Mouse (Mus musculus): ENCODE results near the gene Syt17.
A peak's percentile ranks its signal among the peaks of the same experiment; 100 is the strongest.

Syt17 gene

DNA sequence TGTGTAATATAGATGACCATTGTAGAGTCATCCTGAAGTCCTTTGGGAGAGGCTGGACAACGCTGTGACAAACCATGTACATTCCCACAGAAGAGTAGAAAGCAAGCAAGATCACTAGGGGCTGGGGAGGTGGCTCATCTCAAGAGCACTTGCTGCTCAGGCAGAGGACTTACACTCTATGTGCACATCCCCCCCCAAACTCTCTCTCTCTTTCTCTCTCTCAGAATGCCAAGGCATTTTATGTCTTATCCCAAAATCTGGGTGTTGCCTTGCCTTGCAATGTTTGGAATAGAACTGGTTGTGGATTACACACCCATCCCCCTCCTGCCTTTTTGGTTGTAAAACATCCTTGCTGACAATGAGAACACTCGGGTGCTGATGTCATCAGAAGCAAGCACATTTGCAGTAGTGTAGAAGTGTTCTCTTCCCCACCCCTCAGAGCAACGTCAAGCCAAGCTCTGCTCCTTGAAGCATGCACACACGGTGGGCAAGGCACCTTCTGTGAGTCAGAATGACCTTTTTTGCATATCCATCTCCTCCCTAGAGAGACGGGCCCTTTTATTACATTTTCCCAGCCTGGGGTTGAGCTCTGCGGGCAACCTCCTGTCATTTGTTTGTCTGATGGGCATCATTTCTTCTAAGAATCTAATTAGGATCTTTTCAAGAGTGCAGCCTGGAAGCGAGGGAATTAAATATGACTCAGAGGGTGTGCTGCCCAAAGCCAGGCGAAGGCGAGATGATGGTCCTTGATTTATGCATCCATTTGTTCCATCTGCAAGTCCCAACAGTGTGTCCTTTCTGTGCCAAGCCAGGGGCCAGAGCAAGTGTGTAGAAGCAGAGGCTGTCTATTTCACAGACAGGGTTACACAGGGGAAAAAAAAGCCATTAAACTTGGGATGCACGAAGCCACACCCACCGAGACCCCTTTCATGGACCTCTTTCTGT, 15.1 kb upstream of the Syt17 start:
- DNase-seq, result peak; percentile 90

DNA sequence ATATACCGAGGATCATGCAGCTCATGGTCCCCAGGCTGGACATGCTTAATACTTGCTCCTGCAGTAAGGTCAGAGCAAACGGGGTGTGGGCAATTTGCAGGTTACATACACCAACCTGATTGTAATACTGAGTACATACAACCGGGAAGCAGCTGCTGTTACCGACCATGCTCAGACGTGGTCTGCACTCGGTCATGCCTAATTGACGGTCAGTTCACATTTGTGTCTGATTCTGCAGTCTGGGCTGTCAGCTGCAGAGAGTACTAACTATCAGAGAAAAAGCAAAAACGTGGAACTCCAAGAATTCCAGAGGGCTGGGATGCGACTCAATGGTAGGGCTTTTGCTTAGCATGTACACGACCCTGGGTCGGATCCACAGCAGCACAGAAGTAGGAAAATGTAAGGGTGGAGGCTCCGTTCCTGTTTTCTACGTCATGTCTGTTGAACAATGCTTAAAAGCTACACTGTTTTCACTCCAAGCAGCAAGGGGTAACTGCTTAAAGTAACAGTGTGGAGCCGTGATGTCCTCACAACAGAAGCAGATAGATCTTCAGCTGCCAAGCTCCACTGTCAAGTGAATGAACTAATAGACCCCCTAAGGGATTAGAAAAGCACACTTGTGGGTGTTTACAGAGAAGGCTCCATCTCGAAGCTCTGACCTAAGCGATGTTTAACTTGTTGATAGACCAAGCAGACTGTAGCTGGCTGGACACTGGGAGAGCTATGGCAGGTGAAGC, 13.5 kb upstream of the Syt17 start:
- DNase-seq, result peak; percentile 91

DNA sequence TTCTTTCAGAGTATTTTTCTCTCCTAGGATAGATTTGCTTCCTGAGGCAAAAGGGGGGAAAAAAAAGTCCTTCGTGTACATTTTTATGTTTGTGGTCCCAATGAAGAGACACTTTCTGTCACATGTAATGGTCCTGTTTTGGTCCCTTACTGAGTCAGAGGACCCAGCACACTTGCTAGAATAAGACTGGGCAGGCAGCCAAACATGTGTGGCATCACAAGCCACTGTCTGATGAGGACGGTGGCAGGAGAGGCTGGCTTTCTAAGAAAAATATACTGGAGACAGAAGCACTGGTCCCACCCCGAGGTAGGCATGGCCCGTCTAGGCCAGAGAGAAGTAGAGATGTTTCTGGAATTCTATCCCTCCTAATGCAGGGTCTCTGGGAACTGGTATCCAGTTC, 5.7 kb upstream of the Syt17 start:
- DNase-seq, result no peak

DNA sequence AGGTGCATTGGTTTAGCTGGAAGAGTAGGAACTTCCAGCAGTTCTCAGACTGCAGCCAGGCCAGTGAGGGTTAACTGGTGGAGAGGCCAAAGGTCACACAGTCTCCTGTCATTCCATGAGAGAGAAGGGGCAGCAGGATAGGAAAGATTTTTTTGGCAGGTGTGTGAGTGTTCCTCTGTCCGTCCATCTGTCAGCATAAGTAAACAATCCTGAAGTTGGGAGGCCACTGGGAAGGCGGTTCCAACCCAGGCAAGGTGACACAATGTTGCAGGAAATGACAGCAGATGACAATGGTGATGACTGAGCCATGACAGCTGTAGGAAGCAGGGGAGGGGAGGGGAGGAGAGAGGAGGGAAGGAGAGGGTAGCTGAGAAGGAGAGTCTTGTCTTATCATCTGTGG, 4.9 kb upstream of the Syt17 start:
- no peak for DNase-seq

DNA sequence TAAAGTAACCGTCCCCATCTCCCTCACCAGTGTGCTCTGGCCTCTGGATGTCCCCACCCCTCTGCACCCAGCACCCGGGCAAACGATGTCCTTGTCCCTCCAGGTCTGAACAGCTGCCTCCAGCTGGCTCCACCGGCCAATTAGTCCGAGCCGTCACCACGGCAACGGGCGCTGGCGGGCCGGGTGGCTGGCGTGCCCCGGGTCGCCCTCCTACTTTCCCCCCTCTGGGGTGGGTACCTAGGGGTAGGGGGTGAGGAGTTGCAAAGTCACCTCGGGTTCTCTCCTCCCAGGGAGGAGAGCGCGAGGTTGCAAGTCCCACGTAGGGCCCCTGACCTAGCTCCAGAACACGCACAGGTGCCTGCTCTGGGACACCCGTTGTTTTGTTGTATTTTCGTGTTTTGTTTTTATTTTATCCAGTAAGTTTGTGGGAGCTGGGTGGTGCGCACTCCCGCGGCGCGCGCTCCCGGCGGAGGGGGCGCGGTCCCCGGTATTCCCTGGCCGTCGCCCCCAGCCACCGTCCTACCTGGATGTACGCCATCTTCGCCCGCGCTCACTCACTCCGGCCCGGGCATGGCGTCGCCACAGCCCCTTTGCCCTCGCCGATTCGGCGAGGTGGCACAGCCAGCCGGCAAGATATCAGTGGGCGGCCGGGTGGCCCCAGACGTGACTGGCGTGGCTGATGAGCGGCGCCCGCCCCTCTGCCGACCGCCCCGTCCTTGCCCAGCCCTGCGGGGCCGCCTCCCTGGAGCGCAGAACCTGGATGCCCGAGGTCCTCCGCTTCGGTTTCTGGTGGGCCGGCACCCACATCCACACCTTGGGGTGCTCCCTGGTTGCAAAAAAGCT, 510 bp downstream of the Syt17 start:
- DNase-seq, result peak; percentile 97

DNA sequence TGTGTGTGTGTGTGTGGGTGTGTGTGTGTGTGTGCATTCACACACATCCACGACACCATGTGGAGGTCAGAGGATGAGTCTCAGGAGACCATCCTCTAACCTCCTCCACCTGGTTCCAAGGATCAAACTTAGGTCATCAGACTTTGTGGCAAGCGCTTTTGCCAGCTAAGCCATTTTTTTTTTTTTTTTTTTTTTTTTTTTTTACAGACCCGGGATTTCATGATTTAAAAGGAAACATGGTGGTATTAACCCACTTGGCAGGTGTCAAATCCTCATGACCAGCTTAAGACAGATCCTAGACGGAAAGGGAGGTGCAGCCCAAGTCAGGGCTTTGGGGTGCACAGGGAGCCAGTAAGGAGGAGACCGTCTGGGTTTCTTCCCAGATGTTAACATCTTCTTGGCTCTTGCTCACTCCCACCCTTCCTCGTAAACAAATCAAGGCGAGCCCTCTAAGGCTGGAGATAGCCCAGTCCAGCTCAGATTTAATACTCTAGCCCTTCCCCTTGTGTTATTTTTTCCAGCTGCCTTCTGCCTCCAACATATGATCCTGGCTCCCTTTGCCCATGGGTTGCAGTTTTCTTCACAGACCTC, 4.0 kb downstream of the Syt17 start:
- DNase-seq, result peak; percentile 92

DNA sequence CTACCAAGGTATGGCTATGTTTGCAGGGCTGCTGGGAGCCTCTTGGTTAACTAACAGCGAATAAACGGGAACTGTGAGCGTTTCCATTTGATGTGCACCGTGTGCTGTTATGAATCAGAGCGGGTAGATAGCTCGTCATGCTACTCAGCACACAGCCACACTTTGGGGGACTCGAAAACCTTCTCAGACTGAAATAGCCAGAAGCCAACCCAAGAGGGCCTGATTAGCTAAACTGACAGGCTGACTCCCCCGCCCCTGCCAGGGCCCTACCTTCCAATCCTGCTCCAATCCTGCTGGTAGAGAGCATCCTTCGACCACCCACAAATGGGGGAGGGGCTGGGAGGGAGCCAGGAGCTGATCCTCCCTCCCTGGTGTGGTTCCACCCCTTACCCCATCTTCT, 4.7 kb downstream of the Syt17 start:
- DNase-seq, result no peak

DNA sequence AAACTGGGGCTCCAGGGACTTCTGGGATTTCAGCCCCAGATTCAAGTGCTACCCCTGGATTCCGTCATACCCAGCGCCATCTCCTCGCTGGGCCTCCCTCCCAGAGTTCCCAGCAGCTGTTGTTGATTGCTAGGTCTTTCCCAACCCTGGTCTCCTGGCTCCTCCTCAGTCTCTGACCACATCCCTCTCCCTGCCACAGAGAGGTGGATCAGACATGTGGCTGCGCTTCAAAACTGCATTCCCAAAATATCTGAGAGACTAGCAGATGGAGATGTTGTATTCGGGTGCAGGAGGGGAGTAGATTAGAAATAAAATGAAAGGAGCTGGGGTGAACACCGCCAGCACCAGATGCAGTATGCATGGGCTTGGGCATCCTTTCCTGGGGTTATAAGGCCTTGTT, 6.5 kb downstream of the Syt17 start:
- DNase-seq, result peak; percentile 98

DNA sequence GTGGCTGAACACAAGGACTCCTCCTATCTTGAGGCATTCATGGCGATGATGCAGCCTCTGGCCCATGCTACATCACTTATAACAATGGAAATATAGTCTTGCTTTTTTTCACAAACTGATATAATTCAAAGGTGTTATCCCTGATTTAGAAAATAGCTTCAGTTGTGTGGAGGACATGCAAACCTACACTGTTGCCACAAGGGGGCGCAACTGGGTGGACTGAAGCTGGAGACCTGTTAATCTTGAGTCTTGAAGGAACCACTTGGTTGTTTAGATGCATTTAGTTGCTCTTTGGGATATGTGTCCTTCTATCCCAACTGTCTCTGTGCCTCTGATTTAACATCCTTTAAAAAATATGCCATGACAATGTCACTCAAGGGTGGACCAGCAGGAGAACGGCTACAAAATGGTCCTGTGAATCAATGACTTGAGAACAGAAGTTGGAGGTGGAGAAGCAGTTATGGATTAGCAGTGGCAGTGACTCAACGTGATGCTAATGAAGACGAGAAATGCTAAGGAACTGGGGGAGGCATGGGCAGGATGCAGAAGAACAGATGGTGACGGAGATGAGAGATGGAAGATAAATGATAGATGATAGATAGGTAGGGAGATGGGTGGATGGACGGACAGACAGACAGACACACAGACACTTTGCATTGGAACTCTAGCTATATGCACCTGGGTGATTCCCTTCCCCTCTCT, 10.8 kb downstream of the Syt17 start:
- DNase-seq, result no peak

DNA sequence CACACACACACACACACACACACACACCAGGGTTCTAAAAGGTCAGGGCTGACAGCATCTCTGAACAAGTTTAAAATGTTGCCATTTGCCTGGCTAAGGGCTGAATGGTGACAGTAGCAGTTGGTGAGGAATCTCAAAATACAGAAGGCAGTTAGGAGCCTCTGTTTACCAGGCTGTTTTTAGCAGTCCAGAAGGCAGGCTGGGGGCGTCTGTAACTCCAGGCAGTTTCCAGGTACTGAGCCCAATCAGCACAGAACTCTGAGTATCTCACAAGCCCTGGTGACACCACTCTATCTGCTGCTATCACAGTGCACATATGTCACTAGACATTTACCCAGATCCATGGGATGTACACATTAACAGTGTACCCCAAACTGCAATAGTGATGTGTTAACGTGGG, 19.1 kb downstream of the Syt17 start:
- DNase-seq, result no peak

DNA sequence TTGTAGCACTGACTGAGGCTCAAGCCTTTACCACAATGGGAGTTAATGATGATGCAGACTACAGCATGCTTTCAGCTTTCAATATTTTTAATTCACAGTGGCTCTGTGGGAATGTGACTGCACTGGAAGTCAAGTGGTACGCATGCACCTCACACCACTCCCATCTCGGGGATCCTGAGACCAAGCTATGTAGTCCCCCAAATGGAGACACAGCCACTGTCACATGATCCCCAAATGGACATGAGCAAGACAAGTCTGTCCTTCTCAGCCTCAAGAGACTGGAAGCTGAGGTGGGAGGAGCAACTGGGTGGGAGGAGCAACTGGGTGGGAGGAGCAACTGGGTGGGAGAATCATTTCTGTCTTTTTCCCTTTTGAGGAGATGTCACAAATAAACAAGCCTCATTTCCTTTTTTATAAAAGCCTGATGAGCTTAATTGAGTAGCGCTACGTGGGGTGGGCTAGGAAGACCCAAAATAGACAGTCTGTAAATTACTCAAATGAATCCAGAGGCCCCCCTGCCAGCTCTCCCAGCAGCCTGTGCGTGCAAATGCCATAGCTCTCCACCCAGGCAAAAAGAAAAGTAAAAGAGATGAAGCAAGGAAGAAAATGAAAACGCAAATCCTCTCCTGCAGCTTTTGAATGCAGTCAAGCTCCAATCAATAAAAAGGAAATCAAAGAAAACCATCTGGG, 28.4 kb downstream of the Syt17 start:
- DNase-seq, result no peak

DNA sequence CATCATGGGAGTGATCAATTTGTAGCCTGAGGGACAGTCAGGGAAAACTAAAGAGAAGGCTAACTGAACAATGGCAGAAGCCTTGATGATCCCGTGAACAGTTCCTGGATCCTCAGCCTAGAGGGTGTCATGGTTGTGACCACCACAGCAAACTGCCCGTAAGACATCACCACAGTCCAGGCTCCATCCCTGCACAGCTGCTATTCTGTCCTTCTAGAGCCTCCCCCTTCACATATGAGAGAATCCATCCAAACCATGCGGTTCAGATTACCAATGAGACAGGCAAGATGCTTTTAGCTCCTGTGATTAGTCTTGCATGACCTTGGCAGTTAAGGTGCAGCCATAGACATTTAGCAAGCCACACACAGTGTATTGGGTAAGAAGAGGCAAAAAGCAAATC, 33.8 kb downstream of the Syt17 start:
- DNase-seq, result no peak

DNA sequence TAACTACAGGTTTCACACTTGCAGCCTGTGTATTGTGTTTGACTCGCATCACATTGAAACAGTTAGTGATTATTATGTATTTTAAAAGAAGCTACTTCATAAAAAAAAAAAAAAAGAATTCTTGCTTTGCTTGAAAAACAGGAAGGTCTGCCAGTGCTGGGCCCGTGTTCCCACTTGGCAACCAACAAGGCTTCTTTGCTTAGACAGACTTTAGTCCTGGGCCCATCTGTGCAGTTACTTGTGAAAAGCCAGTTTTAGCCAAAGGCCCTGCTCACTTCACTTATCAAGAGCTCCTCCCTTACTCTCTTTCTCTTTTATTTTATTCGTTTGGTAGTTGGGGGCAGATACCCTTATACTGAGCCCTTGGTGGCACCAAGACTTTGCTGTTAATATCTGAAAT, 36.1 kb downstream of the Syt17 start:
- DNase-seq, result no peak

DNA sequence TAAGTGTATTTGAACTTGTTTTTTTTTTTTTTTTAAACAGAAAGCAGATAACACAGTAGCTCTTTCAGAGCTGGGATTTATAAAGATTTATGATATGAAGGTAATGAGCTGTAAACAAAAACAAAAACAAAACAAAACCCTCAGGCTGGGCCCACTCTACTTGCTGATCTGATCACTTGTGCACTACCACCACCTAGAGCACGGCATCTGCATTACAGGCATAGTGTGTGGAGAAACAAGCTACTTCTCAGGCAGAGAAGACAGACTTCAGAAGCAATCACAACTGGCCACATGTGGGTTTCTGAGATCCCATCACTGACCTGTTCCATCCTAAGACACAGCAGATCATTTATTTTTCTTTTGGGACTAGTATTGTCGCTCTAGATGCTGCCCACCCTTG, 38.6 kb downstream of the Syt17 start:
- no peak for DNase-seq

DNA sequence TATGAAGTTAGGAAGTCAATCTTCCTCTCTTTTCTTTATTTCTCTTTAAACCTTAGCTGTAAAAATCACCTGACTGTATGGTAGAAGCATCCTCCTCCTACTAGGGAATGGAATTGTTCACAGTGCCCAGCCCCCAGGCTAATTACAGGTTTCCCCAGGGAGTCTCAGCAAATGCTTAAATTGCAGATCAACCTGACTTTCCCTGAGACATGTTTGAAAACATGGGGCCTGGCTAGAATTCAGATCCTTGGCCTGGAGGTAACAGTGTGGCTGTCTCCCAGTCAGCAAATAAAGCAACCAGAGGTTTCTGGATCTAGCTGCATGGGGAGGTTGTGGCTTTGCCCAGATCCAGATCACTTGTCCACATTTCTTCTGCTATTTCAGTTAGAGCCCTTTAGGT, 42.8 kb downstream of the Syt17 start:
- no peak for DNase-seq

DNA sequence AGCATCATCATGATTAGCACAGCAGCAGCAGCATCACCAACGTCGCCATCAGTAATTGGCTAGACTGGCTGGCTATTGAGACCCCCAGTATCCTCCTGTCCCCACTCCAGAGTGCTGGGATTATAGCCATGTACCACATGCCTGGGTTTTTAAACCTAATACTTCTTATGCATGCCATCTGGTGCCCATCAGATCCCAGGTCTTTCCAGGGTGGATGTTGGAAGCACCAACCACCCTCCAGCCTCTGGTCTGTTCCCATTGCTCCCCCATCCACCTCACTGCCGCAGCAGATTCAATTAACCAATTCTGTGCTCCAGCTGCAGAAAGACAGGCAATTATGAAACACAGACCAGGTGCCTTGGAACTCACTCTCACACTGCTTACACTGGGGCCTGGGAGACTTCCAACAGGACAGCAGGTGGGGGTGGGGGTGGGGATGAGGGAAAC, 45.4 kb downstream of the Syt17 start:
- DNase-seq, result no peak

DNA sequence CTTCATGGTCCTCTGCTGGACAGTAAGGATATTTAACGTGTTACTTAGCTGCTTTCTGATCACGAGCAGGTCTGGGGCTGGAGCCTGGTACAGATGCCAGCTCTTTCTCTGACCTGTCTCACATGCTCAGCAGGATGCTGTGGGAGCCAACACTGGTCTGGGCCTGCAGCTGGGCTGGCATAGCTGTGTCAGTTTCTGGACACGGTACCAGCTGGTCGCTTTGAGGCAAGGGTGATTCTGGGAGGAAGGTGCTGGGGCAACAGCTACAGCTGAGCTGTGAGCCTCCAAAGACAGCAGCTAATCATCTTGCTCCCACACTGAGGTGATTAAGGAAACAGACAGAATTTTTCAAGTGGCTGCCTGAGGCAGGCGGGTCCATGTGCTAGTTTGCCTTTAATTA, 46.1 kb downstream of the Syt17 start:
- peak; percentile 93 for DNase-seq

DNA sequence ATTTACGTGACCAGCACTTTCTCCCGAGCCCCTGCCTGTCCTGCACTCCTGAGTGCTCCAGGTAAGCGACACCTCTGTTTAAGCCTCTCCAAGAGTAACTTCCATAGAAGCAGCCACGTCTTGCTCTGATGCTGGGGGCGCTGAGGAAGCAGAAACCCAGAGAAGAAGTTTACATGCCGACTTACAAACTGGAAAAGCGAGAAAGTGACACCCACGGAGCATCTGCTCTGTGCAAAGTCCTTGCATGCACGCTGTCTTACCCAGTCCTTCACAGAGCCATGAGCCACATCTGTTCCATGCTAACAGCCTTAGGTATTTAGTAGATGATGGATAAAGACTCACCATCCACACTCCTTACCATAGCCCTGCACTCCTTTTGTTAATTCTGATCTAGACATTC, 48.3 kb downstream of the Syt17 start:
- no peak for DNase-seq

DNA sequence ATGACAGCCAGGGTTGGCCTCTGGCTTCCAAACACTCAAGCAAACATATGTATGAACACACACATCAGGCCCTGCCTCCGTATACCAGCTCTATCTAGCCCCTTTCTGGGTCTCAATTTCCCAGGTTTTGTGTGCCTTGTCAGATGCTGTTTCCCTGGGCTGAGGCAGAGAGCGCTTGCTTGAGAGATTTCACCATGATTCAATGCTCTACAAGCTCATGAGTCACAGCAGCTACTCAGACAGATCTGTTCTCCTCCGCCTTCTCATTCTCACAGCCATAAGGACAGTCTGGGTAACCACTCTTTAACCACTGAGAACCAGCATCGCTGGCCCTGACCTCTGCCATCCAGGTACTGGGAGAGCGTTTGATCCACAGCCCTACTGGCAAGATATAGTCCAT, 57.3 kb downstream of the Syt17 start:
- DNase-seq, result peak; percentile 85

DNA sequence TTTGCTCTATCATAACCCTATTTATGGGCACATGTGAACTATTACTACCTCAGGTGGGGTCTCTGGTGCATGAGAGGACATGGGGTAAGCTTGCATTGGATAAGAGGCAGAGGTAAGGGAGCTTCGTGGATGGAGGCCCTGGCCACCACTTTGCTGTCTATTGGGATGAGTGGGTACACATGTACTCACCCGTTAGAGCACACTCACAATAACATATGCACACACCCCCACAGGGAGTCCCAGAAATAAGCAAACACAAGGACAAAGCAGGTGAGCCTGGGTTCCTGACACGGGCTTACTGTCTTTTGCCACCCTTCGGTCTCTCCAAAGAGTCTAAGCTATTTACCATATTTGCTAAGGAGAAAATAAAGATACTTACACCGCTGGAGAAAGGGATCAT, 67.0 kb downstream of the Syt17 start:
- peak; percentile 76 for DNase-seq

DNA sequence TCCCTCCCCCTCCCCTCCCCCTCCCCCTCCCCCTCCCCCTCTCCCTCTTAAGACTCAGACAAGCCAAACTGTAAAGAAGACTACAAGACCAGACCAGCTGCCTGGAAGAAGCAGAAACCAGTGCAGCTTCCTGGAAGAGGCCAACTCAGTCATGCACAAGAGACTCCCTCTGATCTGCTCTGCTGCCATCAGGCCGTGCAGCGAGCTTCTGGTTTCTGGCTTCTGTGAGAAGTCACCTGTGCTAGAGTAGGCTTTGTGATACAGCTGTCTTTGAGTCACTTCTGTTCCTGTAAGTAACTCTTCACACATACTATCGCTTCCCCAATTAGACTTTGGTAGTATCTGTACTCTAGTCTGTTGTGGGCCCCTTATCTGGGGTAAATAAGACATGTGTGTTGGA, 68.0 kb downstream of the Syt17 start:
- DNase-seq, result peak; percentile 57

DNA sequence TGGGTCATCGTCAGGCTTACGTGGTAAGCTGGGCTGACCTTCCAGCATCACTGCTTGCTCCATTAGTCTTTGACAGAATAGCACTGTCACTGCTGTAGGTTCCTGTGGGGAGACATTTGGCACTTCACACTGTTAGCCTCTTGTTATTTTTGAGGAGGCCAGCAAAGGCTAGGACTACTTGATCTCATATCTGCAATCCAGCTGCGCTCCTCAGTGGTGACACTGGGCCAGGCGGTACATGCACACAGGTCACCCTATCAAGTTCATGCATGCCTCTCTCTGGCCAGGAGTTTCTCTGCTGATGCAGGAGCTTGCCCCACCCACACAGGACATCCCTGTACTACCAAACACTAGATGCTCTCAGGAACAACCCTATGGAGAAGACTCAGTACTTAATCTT, 71.4 kb downstream of the Syt17 start:
- peak; percentile 93 for DNase-seq
